Mouse (Mus musculus) brown adipose tissue, adult 24 weeks (tissue): ENCODE data around the gene Narf. TPM values are rescaled to one million over a fixed set of nuclear protein-coding genes. Genes with fewer than 3 reads are reported as not detected.

Experiments
- H3K27ac ChIP-seq: fragments of 200-500 bp; replicated peaks from 2 replicates; pipeline ENCODE4 v1.5.1; 2012; ENCODE audit warnings: low read depth, mild to moderate bottlenecking, low read length
- H3K4me1 ChIP-seq: fragments of 200-500 bp; 2 replicates; pipeline ENCODE4 v1.6.1; 2012; ENCODE audit warnings: low read length, mixed read lengths; ENCODE audit not compliant: control insufficient read depth, insufficient read depth, insufficient read length
- H3K4me3 ChIP-seq: fragments of 200-500 bp; 2 replicates; pipeline ENCODE4 v1.5.1; 2012; ENCODE audit warnings: low read depth, mild to moderate bottlenecking, low read length, moderate library complexity; ENCODE audit not compliant: insufficient read depth
- polyA plus RNA-seq: library from polyadenylated mRNA; stranded (reverse); fragments of >200 nt; gene quantifications from 2 replicates; pipeline ENCODE4 v1.2.4, GENCODE M21; 2012; ENCODE audit not compliant: missing spikeins, insufficient read depth, insufficient read length

The Narf gene
- 10.4 and 12.6 TPM in 2 replicates for polyA plus RNA-seq

DNA sequence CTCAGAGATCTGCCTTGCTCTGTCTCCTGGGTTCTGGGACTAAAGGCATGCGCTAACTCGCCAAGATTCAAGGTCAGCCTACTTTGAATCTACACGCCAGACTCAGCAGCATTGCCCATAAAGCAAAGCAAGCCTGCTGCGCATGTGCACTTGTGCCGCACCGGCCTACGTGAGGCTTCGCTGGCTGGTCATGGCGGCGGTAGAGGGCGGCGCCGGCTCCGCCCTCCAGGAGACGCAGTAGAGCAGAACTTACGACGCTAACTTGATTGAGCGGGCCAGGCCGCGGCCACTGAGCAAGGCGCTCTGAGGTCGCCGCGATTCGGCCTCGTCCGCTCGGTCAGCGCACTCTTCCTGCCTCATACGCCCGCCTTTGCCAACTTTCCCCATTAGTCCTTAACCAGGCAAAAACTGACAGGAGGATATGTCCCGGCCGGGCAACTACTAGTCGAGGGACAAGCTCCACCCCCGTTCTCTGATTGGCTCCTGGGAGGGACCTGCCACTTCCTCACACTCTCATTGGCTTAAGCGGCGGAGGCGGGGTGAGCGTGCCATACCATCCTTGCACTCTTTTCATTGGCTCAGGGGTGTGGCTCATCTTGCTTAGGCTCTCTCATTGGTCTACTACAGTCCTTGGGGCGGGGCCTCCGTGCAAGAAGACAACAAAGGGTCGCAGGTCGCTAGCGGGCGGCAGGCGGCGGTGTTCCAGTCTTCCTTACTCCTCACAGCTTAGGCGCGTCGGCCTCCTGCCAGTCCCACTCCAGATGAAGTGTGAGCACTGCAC lies at the start of gene Narf:
TSS of gene Narf (plus strand) at position 690 of the 781 bp plus-strand sequence.
- peak within 1 kb of the TSS; percentile 75 for H3K4me3 ChIP-seq
- peak within 1 kb of the TSS; percentile 97 for H3K27ac ChIP-seq
- H3K4me1 ChIP-seq, result no peaks in the 10 kb centered on the region

GRCm38 (mm10) chr11:121189681-121190080 lies 47.4 kb upstream of the Narf start:
- no peak overlapping the region for H3K27ac ChIP-seq
- no peaks in the 10 kb centered on the region for H3K4me1 ChIP-seq
- no peak overlapping the region for H3K4me3 ChIP-seq

- Histone ChIP-seq H3K4me3 (no peak overlapping the region), H3K4me1 (no peaks in the 10 kb centered on the region), H3K27ac (no peak overlapping the region)
These were observed 44.3 kb upstream of the Narf start for GRCm38 (mm10) chr11:121192742-121193141.

- Histone ChIP-seq H3K27ac (no peak overlapping the region), H3K4me3 (no peak overlapping the region), H3K4me1 (no peaks in the 10 kb centered on the region)
These were observed 43.6 kb upstream of the Narf start for GRCm38 (mm10) chr11:121193415-121193814.

GRCm38 (mm10) chr11:121198622-121199021 lies 38.4 kb upstream of the Narf start:
- Histone ChIP-seq H3K4me1 (no peaks in the 10 kb centered on the region), H3K4me3 (no peak overlapping the region), H3K27ac (no peak overlapping the region)

DNA sequence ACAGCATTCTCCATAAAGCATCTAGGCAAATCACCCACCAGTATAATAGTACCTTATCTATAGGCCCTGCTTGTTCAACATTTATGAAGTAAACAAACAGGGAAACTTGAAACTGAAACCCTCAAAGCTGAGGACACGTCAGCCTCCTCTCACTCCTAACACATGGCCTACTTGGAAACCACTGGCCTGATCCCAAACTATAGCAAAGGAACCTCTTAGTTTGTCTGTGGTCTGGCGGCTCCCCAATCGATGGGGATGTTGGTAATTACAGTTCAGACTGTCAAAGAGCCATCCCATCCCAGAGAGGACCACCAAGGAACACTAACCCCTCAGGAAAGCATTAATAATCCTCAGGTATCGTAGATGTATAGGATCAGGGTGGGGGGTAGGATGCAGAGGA lies 37.2 kb upstream of the Narf start:
- no peak overlapping the region for H3K27ac ChIP-seq
- H3K4me3 ChIP-seq, result no peak overlapping the region
- H3K4me1 ChIP-seq, result no peaks in the 10 kb centered on the region

DNA sequence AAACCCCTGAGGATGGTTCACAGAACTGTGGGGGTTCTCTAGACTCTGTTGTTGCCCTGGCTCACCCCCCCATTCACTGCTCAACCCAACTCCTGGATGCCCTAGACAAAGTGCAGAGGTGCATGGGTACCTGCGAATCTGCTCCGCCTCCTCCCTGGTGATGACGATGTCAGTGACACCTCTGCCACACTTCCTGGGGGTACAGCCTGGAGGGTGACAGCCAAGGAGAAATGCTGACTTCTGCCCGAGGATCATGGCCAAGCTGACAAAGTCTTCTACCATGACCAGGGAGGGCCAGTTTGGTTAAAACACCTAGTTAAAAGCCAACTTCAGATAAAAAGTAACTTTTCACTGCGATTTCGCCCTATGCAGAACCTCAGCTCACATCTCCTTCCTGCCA lies 36.3 kb upstream of the Narf start:
- Histone ChIP-seq H3K27ac (no peak overlapping the region), H3K4me3 (no peak overlapping the region), H3K4me1 (no peaks in the 10 kb centered on the region)

- no peak overlapping the region for H3K27ac ChIP-seq
- no peak overlapping the region for H3K4me3 ChIP-seq
- H3K4me1 ChIP-seq, result no peaks in the 10 kb centered on the region
These were observed 35.4 kb upstream of the Narf start for GRCm38 (mm10) chr11:121201436-121202198.

GRCm38 (mm10) chr11:121203859-121204160 lies 33.2 kb upstream of the Narf start:
- Histone ChIP-seq H3K27ac (no peak overlapping the region), H3K4me3 (peak overlapping the region; percentile 93), H3K4me1 (no peaks in the 10 kb centered on the region)

GRCm38 (mm10) chr11:121204161-121205006 lies 32.7 kb upstream of the Narf start, which contains the start of the genes Hexdc and Ogfod3:
Gene Hexdc, plus strand, starts transcription at chr11:121204433.
Gene Ogfod3, minus strand, starts transcription at chr11:121204711.
- Histone ChIP-seq H3K4me1 (no peaks in the 10 kb centered on the region), H3K4me3 (peak within 1 kb of the TSS; percentile 93), H3K27ac (peak within 1 kb of the TSS; percentile 58)

GRCm38 (mm10) chr11:121216831-121217230 lies 20.2 kb upstream of the Narf start:
- no peak overlapping the region for H3K4me3 ChIP-seq
- H3K27ac ChIP-seq, result no peak overlapping the region
- H3K4me1 ChIP-seq, result no peaks in the 10 kb centered on the region

DNA sequence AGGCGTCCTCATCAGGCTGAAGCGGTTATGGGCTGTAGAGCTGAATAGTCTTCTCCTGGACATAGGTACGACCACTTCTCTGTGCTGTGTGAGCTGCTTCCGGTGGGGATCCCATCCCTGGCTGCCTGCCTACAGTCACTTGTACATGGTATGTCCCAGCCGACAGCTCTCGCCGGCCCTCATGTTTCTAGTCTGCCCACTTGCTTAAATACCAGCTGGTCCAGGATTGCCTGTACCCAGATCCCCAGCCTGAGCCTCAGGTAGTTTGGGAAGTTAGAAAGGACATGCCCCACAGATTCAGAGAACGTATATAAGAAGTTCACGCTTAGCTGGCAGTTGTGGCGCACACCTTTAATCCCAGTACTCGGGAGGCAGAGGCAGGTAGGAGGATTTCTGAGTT lies 17.3 kb upstream of the Narf start:
- H3K27ac ChIP-seq, result no peak overlapping the region
- H3K4me3 ChIP-seq, result no peak overlapping the region
- no peaks in the 10 kb centered on the region for H3K4me1 ChIP-seq

DNA sequence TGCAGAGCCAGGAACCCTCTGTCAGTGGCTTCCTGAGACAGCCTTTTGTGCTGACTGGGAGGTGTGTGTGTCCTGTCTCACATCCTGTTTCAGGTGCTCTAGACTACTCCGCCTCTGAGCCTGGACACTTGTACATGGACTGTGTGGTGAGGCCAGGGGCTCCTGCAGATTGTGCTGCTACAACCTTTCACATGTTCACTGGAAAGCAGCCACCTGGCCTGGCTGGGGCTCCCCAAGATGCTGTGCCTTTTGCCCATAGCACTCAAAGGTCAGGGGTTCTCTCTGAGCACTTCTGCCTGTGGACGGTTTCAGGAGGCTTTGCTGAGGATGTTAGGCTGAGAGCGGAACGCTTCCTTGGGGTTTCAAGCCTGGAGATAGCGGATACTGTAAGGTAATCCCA lies 16.3 kb upstream of the Narf start:
- Histone ChIP-seq H3K4me3 (no peak overlapping the region), H3K27ac (no peak overlapping the region), H3K4me1 (no peaks in the 10 kb centered on the region)

DNA sequence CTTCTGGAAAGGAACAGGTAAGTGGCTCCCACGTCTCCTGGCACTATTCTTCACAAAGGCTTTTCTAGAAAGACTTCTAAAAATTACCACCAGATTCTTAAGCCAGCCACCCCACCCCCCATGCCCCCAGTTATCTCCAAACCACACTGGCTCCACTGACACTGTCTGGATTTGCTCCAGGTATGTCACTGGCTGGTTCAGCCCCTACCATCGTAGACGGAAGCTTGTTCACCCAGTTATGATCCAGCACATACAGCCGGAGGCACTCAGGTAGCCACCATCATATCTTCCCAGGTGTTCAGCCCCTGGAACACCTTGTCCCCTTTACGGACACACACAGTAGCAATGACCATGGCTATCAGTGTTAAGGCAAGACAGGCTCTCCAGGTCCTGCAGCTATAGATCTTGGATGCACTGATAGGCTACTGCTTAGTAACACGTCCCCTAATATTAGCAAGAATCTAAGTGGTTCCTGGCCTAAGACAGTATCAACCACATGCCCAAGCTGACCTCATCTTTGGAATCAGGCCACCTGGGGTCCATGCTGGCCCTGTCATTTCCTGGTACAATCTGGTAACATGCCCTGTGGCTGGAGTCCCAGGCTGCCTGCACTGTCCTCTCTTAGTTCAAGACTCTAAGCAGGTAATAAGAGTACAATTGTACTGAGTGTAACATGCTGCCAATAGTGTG lies 15.6 kb upstream of the Narf start:
- H3K4me1 ChIP-seq, result no peaks in the 10 kb centered on the region
- H3K4me3 ChIP-seq, result no peak overlapping the region
- H3K27ac ChIP-seq, result no peak overlapping the region
